Mouse (Mus musculus): ENCODE data around the gene Neu2. TPM values are rescaled to one million over a fixed set of nuclear protein-coding genes. Genes with fewer than 3 reads are reported as not detected.

Neu2 gene
- polyA plus RNA-seq, 1 experiment, result 0.67 TPM

DNA sequence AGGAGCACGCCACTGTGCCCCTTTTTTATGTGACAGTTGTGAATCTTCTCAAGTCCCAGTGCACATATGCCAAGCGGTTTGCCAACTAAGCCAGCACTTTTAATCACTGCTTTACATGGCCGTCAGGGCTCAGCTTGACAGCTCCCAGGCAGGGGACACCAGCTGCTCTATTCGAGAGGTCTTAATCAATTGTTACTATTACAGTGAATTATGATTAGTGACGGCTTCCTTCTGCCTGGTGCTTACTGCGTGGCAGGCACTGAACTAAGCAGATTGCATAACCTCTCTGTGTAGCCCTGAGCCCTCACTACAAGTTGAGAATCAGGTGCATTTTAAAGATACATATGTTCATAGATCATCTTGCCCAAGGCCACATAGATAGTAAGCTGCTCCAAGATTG is 64.7 kb downstream of the Neu2 start:
- H3K4me1 ChIP-seq (ENCODE audit: control insufficient read depth, insufficient read depth, insufficient read length, low read length), result peaks cover 4% of the 10 kb centered on the region; the same call in 1 of the 2 replicates
- no peak overlapping the region for H3K4me3 ChIP-seq (ENCODE audit: insufficient read depth, low read depth, low read length)
- no peak overlapping the region for H3K27ac ChIP-seq (replicated peaks; ENCODE audit: low read depth, low read length)

DNA sequence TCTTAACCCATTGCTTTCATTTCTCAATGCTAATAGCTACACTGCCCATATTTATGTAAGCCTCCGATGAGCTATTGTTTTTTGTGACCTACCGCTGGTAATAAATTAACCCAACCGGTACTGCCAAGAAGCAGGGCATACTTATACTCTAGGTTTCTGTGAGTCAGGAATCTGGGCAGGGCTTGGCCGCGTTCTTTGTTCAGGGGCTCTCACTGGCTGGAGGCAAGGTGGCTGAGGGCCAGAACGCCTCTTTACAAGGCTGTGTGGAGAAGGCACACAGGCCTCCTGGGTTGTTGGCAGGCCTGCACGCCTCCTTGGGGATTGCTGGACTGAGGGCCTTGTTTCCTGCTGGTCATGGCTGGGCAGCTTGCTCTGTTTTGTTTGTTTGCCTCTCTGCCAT is 65.1 kb downstream of the Neu2 start:
- Histone ChIP-seq H3K4me1 (ENCODE audit: control insufficient read depth, insufficient read depth, insufficient read length, low read length) (peaks cover 4% of the 10 kb centered on the region; the same call in 1 of the 2 replicates), H3K27ac (replicated peaks; ENCODE audit: low read depth, low read length) (no peak overlapping the region), H3K4me3 (ENCODE audit: insufficient read depth, low read depth, low read length) (no peak overlapping the region)

GRCm38 (mm10) chr1:87578965-87579364 is 69.3 kb downstream of the Neu2 start:
- Histone ChIP-seq H3K4me1 (ENCODE audit: control insufficient read depth, insufficient read depth, insufficient read length, low read length) (peaks cover 4% of the 10 kb centered on the region), H3K4me3 (ENCODE audit: insufficient read depth, low read depth, low read length) (no peak overlapping the region), H3K27ac (replicated peaks; ENCODE audit: low read depth, low read length) (no peak overlapping the region)

DNA sequence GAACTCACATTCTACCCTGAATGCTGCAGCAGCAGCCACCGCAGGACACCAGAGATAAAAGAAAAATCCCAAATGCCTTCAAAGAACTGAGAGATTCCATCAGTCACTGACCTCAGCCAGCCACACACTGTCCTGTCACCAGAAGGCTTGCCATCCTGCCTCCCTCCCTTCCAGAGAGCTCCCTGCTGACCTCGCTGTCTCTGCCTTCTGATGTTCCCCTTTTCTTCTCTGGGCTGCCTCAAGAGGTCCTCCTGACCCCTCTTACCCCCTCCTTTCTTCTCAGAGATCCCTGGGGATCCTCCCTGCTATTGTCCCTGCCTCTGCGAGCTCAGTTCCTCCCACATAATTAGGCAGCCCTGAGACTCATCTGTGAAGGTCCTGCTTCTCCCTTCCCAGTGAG is 71.1 kb downstream of the Neu2 start:
- Histone ChIP-seq H3K4me3 (ENCODE audit: insufficient read depth, low read depth, low read length) (no peak overlapping the region), H3K4me1 (ENCODE audit: control insufficient read depth, insufficient read depth, insufficient read length, low read length) (no peaks in the 10 kb centered on the region; the same call in 1 of the 2 replicates), H3K27ac (replicated peaks; ENCODE audit: low read depth, low read length) (no peak overlapping the region)

DNA sequence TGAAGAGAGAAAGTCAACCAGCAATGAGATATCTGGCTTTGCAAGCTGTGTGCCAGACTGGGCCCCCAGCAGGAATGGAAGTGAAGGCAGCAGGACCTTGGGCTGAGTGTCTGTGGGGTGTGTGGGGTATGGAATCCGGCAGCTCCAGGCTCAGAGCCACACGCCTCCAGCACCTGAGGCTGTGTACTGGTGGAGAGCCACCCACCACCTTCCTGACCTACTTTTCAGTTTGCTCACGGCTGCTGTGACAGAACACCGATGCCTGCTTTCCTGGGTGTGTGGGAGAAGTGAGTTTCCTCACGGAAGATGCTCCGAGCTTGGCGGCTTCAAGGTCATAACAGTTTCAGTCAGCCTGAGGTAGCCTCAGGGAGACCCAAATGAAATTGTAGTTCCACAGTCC is 79.5 kb downstream of the Neu2 start:
- H3K27ac ChIP-seq (replicated peaks; ENCODE audit: low read depth, low read length), result no peak overlapping the region
- no peaks in the 10 kb centered on the region for H3K4me1 ChIP-seq (ENCODE audit: control insufficient read depth, insufficient read depth, insufficient read length, low read length)
- H3K4me3 ChIP-seq (ENCODE audit: insufficient read depth, low read depth, low read length), result no peak overlapping the region

DNA sequence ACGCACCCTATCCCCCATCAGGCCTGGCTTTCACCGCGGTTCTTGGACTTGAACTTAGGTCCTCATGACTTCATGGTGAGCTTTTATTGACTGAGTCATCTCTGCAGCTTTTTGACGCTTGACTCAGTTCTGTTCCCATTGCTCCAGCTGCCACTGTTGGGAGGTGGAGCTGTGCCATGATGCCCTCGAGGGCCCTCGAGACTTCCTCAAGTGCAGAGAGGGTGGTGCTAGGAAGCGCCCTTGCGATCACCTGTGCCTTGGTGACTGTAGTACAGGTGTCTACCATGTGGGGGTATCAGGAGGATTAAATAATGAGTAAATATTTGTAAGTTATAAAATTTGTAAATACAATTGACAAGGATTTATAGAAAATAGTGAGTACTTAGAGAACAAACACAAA is 80.3 kb downstream of the Neu2 start:
- H3K27ac ChIP-seq (replicated peaks; ENCODE audit: low read depth, low read length), result no peak overlapping the region
- no peak overlapping the region for H3K4me3 ChIP-seq (ENCODE audit: insufficient read depth, low read depth, low read length)
- H3K4me1 ChIP-seq (ENCODE audit: control insufficient read depth, insufficient read depth, insufficient read length, low read length), result no peaks in the 10 kb centered on the region

- H3K4me3 ChIP-seq (ENCODE audit: insufficient read depth, low read depth, low read length), result no peak overlapping the region
- no peak overlapping the region for H3K27ac ChIP-seq (replicated peaks; ENCODE audit: low read depth, low read length)
- H3K4me1 ChIP-seq (ENCODE audit: control insufficient read depth, insufficient read depth, insufficient read length, low read length), result no peaks in the 10 kb centered on the region
Observed at GRCm38 (mm10) chr1:87594261-87594660, 84.6 kb downstream of the Neu2 start.

DNA sequence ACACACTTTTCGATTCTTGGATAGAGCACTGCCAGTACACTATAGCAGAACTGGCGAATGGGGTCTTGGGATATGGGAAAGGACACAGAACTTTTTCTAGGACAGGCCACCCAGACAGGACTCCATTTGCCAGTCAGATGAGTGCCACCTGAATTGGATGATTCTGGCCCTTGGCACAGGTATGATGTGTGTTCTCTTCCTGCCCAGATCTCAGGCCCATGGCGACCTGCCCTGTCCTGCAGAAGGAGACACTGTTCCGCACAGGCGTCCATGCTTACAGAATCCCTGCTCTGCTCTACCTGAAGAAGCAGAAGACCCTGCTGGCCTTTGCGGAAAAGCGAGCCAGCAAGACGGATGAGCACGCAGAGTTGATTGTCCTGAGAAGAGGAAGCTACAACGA is 85.0 kb downstream of the Neu2 start:
- H3K4me3 ChIP-seq (ENCODE audit: insufficient read depth, low read depth, low read length), result no peak overlapping the region
- no peak overlapping the region for H3K27ac ChIP-seq (replicated peaks; ENCODE audit: low read depth, low read length)
- no peaks in the 10 kb centered on the region for H3K4me1 ChIP-seq (ENCODE audit: control insufficient read depth, insufficient read depth, insufficient read length, low read length)

- H3K4me3 ChIP-seq (ENCODE audit: insufficient read depth, low read depth, low read length), result no peak overlapping the region
- no peak overlapping the region for H3K27ac ChIP-seq (replicated peaks; ENCODE audit: low read depth, low read length)
- no peaks in the 10 kb centered on the region for H3K4me1 ChIP-seq (ENCODE audit: control insufficient read depth, insufficient read depth, insufficient read length, low read length)
Observed at GRCm38 (mm10) chr1:87600533-87600932, 90.8 kb downstream of the Neu2 start.

- Histone ChIP-seq H3K27ac (replicated peaks; ENCODE audit: low read depth, low read length) (no peak overlapping the region), H3K4me1 (ENCODE audit: control insufficient read depth, insufficient read depth, insufficient read length, low read length) (no peaks in the 10 kb centered on the region), H3K4me3 (ENCODE audit: insufficient read depth, low read depth, low read length) (no peak overlapping the region)
Observed at GRCm38 (mm10) chr1:87601801-87602200, 92.1 kb downstream of the Neu2 start.

GRCm38 (mm10) chr1:87603389-87603788 is 93.7 kb downstream of the Neu2 start:
- Histone ChIP-seq H3K27ac (replicated peaks; ENCODE audit: low read depth, low read length) (no peak overlapping the region), H3K4me1 (ENCODE audit: control insufficient read depth, insufficient read depth, insufficient read length, low read length) (no peaks in the 10 kb centered on the region)

GRCm38 (mm10) chr1:87605296-87605695 is 95.6 kb downstream of the Neu2 start:
- no peak overlapping the region for H3K4me3 ChIP-seq (ENCODE audit: insufficient read depth, low read depth, low read length)
- H3K27ac ChIP-seq (replicated peaks; ENCODE audit: low read depth, low read length), result no peak overlapping the region
- no peaks in the 10 kb centered on the region for H3K4me1 ChIP-seq (ENCODE audit: control insufficient read depth, insufficient read depth, insufficient read length, low read length)

More at GRCm38 (mm10) chr1:87603389-87603788, 93.7 kb downstream of the Neu2 start:
- H3K4me3 ChIP-seq (ENCODE audit: insufficient read depth, low read depth, low read length), result no peak overlapping the region

GRCm38 (mm10) chr1:87607385-87608091 is 97.8 kb downstream of the Neu2 start:
- Histone ChIP-seq H3K4me1 (ENCODE audit: control insufficient read depth, insufficient read depth, insufficient read length, low read length) (no peaks in the 10 kb centered on the region), H3K4me3 (ENCODE audit: insufficient read depth, low read depth, low read length) (no peak overlapping the region), H3K27ac (replicated peaks; ENCODE audit: low read depth, low read length) (no peak overlapping the region)

GRCm38 (mm10) chr1:87608416-87609046 is 98.8 kb downstream of the Neu2 start:
- Histone ChIP-seq H3K4me3 (ENCODE audit: insufficient read depth, low read depth, low read length) (no peak overlapping the region), H3K4me1 (ENCODE audit: control insufficient read depth, insufficient read depth, insufficient read length, low read length) (no peaks in the 10 kb centered on the region), H3K27ac (replicated peaks; ENCODE audit: low read depth, low read length) (no peak overlapping the region)

DNA sequence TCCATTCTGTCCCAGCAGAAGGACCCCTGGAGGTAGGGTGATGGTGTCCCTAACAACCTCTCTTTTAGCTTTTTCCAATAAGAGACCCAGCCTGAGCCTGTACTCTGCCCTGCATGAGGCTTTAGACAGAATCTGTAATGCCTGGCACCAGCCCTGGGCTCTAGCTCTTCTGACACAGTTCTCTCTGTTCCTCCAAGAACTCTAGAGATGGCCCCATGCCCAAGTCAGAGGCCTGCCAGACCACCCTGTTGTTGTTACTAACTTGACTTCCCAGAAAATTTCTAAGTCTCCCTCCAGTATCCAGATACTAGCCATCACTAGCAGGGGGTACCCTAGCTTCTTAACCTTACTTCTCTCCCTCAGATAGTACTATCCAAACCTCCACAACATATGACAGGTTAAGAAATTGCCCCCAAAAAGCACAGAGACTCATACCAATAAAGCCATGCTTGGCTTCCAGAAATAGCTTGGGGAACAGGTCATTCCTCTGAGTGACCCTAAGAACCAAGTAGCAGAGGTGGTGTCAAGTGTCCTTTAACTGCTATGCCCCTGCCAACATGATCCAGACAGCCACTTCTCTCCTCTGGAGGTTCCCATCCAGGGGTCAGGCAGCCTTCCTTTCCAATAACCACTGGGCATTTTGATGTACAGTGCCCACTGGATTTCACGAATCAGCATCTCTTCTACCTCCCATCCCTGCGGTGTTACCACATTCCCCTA is 105.0 kb downstream of the Neu2 start:
- H3K4me3 ChIP-seq (ENCODE audit: insufficient read depth, low read depth, low read length), result no peak overlapping the region
- H3K4me1 ChIP-seq (ENCODE audit: control insufficient read depth, insufficient read depth, insufficient read length, low read length), result peaks cover 1% of the 10 kb centered on the region; the same call in 1 of the 2 replicates
- no peak overlapping the region for H3K27ac ChIP-seq (replicated peaks; ENCODE audit: low read depth, low read length)

All from brown adipose tissue, adult 24 weeks (tissue).